Mouse (Mus musculus) myocyte (in vitro differentiated cells): ENCODE results near the gene Zfp821.

Experiments
- CEBPB ChIP-seq: IDR thresholded peaks from 2 replicates; pipeline ENCODE4 v1.6.1; 2011; ENCODE audit warnings: mild to moderate bottlenecking, moderate library complexity; ENCODE audit not compliant: poor library complexity, insufficient read depth, severe bottlenecking
- E2F4 ChIP-seq: IDR thresholded peaks from one replicate; pipeline ENCODE4 v1.6.1; 2011; ENCODE audit warnings: mild to moderate bottlenecking, control low read depth, moderate library complexity; ENCODE audit not compliant: insufficient read depth
- MAX ChIP-seq: IDR thresholded peaks from one replicate; pipeline ENCODE4 v1.6.1; 2011; ENCODE audit warnings: low read depth, mild to moderate bottlenecking, control low read depth
- MYOD1 ChIP-seq, 3 experiments: IDR thresholded peaks; one replicate each; pipeline ENCODE4 v1.6.1; 2011; ENCODE audit warnings: control low read depth in 2 of 3, low read depth in 2 of 3, mild to moderate bottlenecking in 2 of 3, moderate library complexity in 1 of 3; ENCODE audit not compliant: insufficient read length in 2 of 3, control insufficient read depth in 1 of 3
- MYOG ChIP-seq, 3 experiments: IDR thresholded peaks; one replicate each; pipeline ENCODE4 v1.6.1; 2011; ENCODE audit warnings: control low read depth in 2 of 3, low read depth in 2 of 3, mild to moderate bottlenecking in 2 of 3; ENCODE audit not compliant: insufficient read length in 2 of 3, control insufficient read depth in 1 of 3, insufficient read depth in 1 of 3
- POLR2A ChIP-seq: IDR thresholded peaks from one replicate; pipeline ENCODE4 v1.6.1; 2011; ENCODE audit warnings: low read depth, mild to moderate bottlenecking, control low read depth, moderate library complexity; ENCODE audit not compliant: insufficient read length
- POLR2AphosphoS2 ChIP-seq: IDR thresholded peaks from one replicate; pipeline ENCODE4 v1.6.1; 2011; ENCODE audit warnings: low read depth, control low read depth; ENCODE audit not compliant: insufficient read length
- USF1 ChIP-seq: IDR thresholded peaks from one replicate; pipeline ENCODE4 v1.6.1; 2011; ENCODE audit warnings: low read depth, mild to moderate bottlenecking, control low read depth, moderate library complexity

DNA sequence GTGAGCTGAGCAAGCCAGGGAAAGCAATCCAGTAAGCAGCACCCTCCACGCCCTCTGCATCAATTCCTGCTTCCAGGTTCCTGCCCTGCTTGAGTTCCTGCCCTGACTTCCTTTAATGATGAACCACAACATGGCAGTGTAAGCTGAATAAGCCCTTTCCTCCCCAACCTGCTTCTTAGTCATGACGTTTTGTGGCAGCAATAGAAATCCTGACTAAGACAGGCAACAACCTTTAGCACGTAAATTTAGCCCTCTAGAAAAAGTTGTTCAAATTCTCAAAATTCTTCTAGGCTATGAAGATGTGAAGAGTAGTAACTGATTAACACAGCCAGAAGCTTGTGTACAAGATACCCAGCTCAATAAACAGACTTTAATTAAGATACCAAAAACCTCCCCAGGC, 23.8 kb upstream of the Zfp821 start:
- no peak for TF ChIP-seq POLR2A
- no peak for TF ChIP-seq MAX
- TF ChIP-seq USF1 = no peak
- no peak for TF ChIP-seq E2F4
- TF ChIP-seq POLR2AphosphoS2 = no peak
- no peak for TF ChIP-seq MYOD1 (IDR thresholded peaks at IDR 0.05; ENCODE audit: control insufficient read depth in 1 of 3, insufficient read length in 2 of 3, low read depth in 2 of 3)
- TF ChIP-seq CEBPB = no peak
- TF ChIP-seq MYOG (IDR thresholded peaks at IDR 0.05; ENCODE audit: control insufficient read depth in 1 of 3, insufficient read depth in 1 of 3, insufficient read length in 2 of 3, low read depth in 2 of 3) = no peak
